Mouse (Mus musculus) macrophage (primary cell): Measurements from ENCODE around the gene Ky. TPM values are rescaled to one million over a fixed set of nuclear protein-coding genes. Genes with fewer than 3 reads are reported as not detected.

Experiments
- H3K27ac ChIP-seq: fragments of 350-480 bp; formaldehyde crosslinking; 2 replicates; pipeline ENCODE4 v1.9.0; 2021
- H3K36me3 ChIP-seq: fragments of 350-480 bp; formaldehyde crosslinking; 2 replicates; pipeline ENCODE4 v1.9.0; 2021; ENCODE audit errors: inconsistent target
- H3K4me3 ChIP-seq: fragments of 350-480 bp; formaldehyde crosslinking; 2 replicates; pipeline ENCODE4 v1.9.0; 2021; ENCODE audit errors: inconsistent target
- H3K79me2 ChIP-seq: fragments of 350-480 bp; formaldehyde crosslinking; 2 replicates; pipeline ENCODE4 v1.9.0; 2021; ENCODE audit errors: inconsistent target
- WGBS: methylation state at CpG from one replicate; pipeline ENCODE4 v1.1.7; 2026; ENCODE audit warnings: inconsistent platforms; ENCODE audit not compliant: missing documents; 5-methylcytosine and 5-hydroxymethylcytosine counted together
- polyA plus RNA-seq: library from polyadenylated mRNA; stranded (reverse); fragments of 250-400 nt; gene quantifications from 3 replicates; pipeline ENCODE4 v1.2.4, GENCODE M21; 2018; ENCODE audit warnings: inconsistent platforms

The Ky gene
- polyA plus RNA-seq, 1 experiment from 2014 or later = not detected

- no peaks in the 10 kb centered on the region for H3K36me3 ChIP-seq
- H3K4me3 ChIP-seq = no peak overlapping the region
- H3K27ac ChIP-seq = no peak overlapping the region
- H3K79me2 ChIP-seq = no peaks in the 10 kb centered on the region
- WGBS = 83% methylated on average over 3 of the region's 3 CpGs
Measured at GRCm38 (mm10) chr9:102553781-102554180, 48.2 kb downstream of the Ky start.

GRCm38 (mm10) chr9:102558463-102558862, 52.9 kb downstream of the Ky start:
- no peaks in the 10 kb centered on the region for H3K36me3 ChIP-seq
- WGBS = 92% methylated on average over 3 of the region's 3 CpGs
- H3K27ac ChIP-seq = no peak overlapping the region
- H3K79me2 ChIP-seq = no peaks in the 10 kb centered on the region
- H3K4me3 ChIP-seq = no peak overlapping the region

GRCm38 (mm10) chr9:102572888-102573287, 67.3 kb downstream of the Ky start:
- Histone ChIP-seq H3K36me3 (no peaks in the 10 kb centered on the region), H3K4me3 (no peak overlapping the region), H3K79me2 (no peaks in the 10 kb centered on the region), H3K27ac (no peak overlapping the region)
- 79% methylated on average over 5 of the region's 5 CpGs for WGBS

- Histone ChIP-seq H3K4me3 (no peak overlapping the region), H3K79me2 (no peaks in the 10 kb centered on the region), H3K27ac (no peak overlapping the region), H3K36me3 (no peaks in the 10 kb centered on the region)
- 16% methylated on average over 5 of the region's 5 CpGs for WGBS
Measured at GRCm38 (mm10) chr9:102577480-102577879, 71.9 kb downstream of the Ky start.

- WGBS = 94% methylated on average over 12 of the region's 12 CpGs
- Histone ChIP-seq H3K4me3 (no peak overlapping the region), H3K36me3 (peaks cover 10% of the 10 kb centered on the region; the same call in 1 of the 2 replicates), H3K79me2 (no peaks in the 10 kb centered on the region), H3K27ac (no peak overlapping the region)
Measured at GRCm38 (mm10) chr9:102581921-102582469, 76.4 kb downstream of the Ky start.

GRCm38 (mm10) chr9:102587347-102587746, 81.8 kb downstream of the Ky start:
- Histone ChIP-seq H3K36me3 (peaks cover 16% of the 10 kb centered on the region; the same call in 1 of the 2 replicates), H3K27ac (no peak overlapping the region), H3K4me3 (no peak overlapping the region), H3K79me2 (no peaks in the 10 kb centered on the region)
- WGBS = 94% methylated on average over 5 of the region's 5 CpGs

GRCm38 (mm10) chr9:102594667-102595393, 89.3 kb downstream of the Ky start:
- H3K79me2 ChIP-seq = no peaks in the 10 kb centered on the region
- 97% methylated on average over 6 of the region's 6 CpGs for WGBS
- peaks cover 23% of the 10 kb centered on the region for H3K36me3 ChIP-seq
- no peak overlapping the region for H3K27ac ChIP-seq
- no peak overlapping the region for H3K4me3 ChIP-seq

Other genes starting within 250 kb of the Ky start
- gene Ephb1, start 151.1 kb upstream of the Ky start, polyA plus RNA-seq = not detected in 3 replicates
- gene Anapc13, start 120.5 kb downstream of the Ky start, polyA plus RNA-seq = 67.7 to 97.9 TPM (median 82.2 TPM) in 3 replicates
- gene Cep63, start 120.8 kb downstream of the Ky start, polyA plus RNA-seq = 9.3 to 15.0 TPM (median 13.6 TPM) in 3 replicates
- 0.19 to 0.35 TPM (median 0.22 TPM) in 3 replicates for gene Amotl2, start 210.9 kb downstream of the Ky start, polyA plus RNA-seq